Mouse (Mus musculus) heart, embryonic 10.5 days (tissue): Measurements from ENCODE around the gene Radil. TPM values are rescaled to one million over a fixed set of nuclear protein-coding genes. Genes with fewer than 3 reads are reported as not detected.
A peak's percentile ranks its signal among the peaks of the same experiment; 100 is the strongest.

ENCODE experiments used
- DNase-seq: peaks from one replicate; pipeline ENCODE4 v3.0.0-alpha.2; 2017; ENCODE audit warnings: low spot score
- H3K27ac ChIP-seq: fragments of 300-500 bp; sonication (generic); 2 replicates; pipeline ENCODE4 v1.5.1; 2016; ENCODE audit warnings: mild to moderate bottlenecking
- H3K27me3 ChIP-seq: fragments of 300-500 bp; sonication (generic); 2 replicates; pipeline ENCODE4 v1.6.1; 2016; ENCODE audit warnings: mild to moderate bottlenecking; ENCODE audit not compliant: poor library complexity, insufficient read depth, severe bottlenecking
- H3K36me3 ChIP-seq: fragments of 300-500 bp; sonication (generic); 2 replicates; pipeline ENCODE4 v1.6.1; 2016; ENCODE audit warnings: mild to moderate bottlenecking, moderate library complexity
- H3K4me1 ChIP-seq: fragments of 300-500 bp; sonication (generic); 2 replicates; pipeline ENCODE4 v1.6.1; 2016; ENCODE audit warnings: mild to moderate bottlenecking
- H3K4me3 ChIP-seq: fragments of 300-500 bp; sonication (generic); 2 replicates; pipeline ENCODE4 v1.5.1; 2016; ENCODE audit warnings: mild to moderate bottlenecking, moderate library complexity
- H3K9me3 ChIP-seq: fragments of 300-500 bp; sonication (generic); 2 replicates; pipeline ENCODE4 v1.6.1; 2016; ENCODE audit warnings: mild to moderate bottlenecking, moderate library complexity
- WGBS: fragments of 180-500 bp; shearing (Covaris S2); methylation state at CpG from one replicate; pipeline ENCODE4 v1.1.7; 2016; 5-methylcytosine and 5-hydroxymethylcytosine counted together
- polyA plus RNA-seq: library from polyadenylated mRNA; unstranded; fragments of >200 nt; fragmentation: Nextera tagmentation; extraction: Ambion mirVana; gene quantifications from 2 replicates; pipeline ENCODE4 v1.2.1, GENCODE M21; 2016

The Radil gene
- polyA plus RNA-seq = 10.9 and 14.4 TPM in 2 replicates

DNA sequence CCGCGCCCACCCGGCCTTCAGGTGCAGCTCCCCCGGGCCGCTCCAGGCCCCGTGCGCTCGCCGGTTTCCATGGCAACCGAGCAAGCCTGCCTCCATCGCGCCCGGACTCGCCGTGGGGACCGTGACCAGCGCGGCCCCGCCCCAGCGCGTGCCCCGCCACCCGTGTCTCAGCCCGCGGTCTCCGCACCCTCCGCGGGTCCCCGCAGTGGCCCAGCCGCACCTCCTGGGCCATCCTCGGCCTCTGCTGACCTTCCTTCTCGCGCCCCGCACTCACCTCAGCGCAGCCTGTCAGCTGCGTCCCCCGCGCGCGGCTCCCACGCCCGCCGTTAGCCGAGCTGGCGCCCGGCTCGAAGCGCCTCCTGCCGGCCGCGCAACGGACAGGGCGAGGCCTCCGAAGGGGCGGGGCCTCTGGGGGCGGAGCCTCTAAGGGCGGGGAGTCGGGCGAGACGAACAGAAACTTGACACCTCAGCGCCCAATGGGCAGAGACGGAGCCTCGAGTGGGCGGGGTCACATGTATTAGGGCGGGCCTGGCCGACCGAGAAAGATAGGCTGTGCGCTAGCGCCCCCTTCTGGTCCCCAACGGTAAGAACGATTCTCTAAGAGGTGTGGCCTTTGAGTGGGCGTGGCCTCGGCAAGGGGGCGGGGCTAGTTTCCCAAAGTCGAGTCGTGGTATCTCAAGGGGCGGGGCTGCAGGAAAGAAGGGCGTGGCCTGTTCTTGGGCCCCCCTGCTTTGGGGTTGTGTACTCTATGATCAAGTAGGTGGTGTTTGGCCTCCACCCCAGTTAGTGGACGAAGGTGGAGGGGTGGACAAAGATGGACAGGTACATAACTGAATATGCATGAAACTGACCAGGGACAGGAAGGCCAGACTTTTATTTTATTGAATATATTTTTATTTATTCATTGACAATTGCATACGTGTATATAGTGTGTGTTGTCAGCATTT is at the start of gene Radil:
TSS of gene Radil (minus strand) at position 393 of the 947 bp plus-strand sequence.
- Histone ChIP-seq H3K36me3 (no peaks in the 10 kb centered on the region), H3K9me3 (no peaks in the 10 kb centered on the region), H3K4me1 (peaks cover 42% of the 10 kb centered on the region), H3K4me3 (peak within 1 kb of the TSS; percentile 82), H3K27me3 (no peaks in the 10 kb centered on the region), H3K27ac (peak within 1 kb of the TSS; percentile 89)
- WGBS = 3% methylated on average over 76 of the region's 80 CpGs
- peak; percentile 98 for DNase-seq

GRCm38 (mm10) chr5:142597648-142598390 is 46.9 kb upstream of the Radil start:
- Histone ChIP-seq H3K4me1 (no peaks in the 10 kb centered on the region), H3K27me3 (no peaks in the 10 kb centered on the region), H3K9me3 (no peaks in the 10 kb centered on the region), H3K4me3 (no peak overlapping the region), H3K27ac (no peak overlapping the region), H3K36me3 (no peaks in the 10 kb centered on the region)
- WGBS = 73% methylated on average over 6 of the region's 6 CpGs
- DNase-seq = no peak

GRCm38 (mm10) chr5:142596723-142597122 is 45.8 kb upstream of the Radil start:
- H3K4me1 ChIP-seq = no peaks in the 10 kb centered on the region
- 64% methylated on average over 6 of the region's 6 CpGs for WGBS
- H3K9me3 ChIP-seq = no peaks in the 10 kb centered on the region
- no peak overlapping the region for H3K4me3 ChIP-seq
- H3K36me3 ChIP-seq = no peaks in the 10 kb centered on the region
- no peak overlapping the region for H3K27ac ChIP-seq
- H3K27me3 ChIP-seq = no peaks in the 10 kb centered on the region
- no peak for DNase-seq

- Histone ChIP-seq H3K9me3 (no peaks in the 10 kb centered on the region), H3K27me3 (no peaks in the 10 kb centered on the region), H3K27ac (no peak overlapping the region), H3K4me3 (no peak overlapping the region), H3K36me3 (no peaks in the 10 kb centered on the region), H3K4me1 (no peaks in the 10 kb centered on the region)
- no peak for DNase-seq
- 86% methylated on average over 3 of the region's 3 CpGs for WGBS
Observed at GRCm38 (mm10) chr5:142595698-142596097, 44.8 kb upstream of the Radil start.

- Histone ChIP-seq H3K36me3 (no peaks in the 10 kb centered on the region), H3K27ac (no peak overlapping the region), H3K4me3 (no peak overlapping the region), H3K9me3 (no peaks in the 10 kb centered on the region), H3K27me3 (no peaks in the 10 kb centered on the region), H3K4me1 (0 out of 2 replicates have a peak, but pooled peaks cover 7% of the 10 kb centered on the region)
- WGBS = 76% methylated on average over 6 of the region's 6 CpGs
- no peak for DNase-seq
Observed at GRCm38 (mm10) chr5:142590953-142591616, 40.2 kb upstream of the Radil start.

- H3K4me1 ChIP-seq = no peaks in the 10 kb centered on the region
- H3K36me3 ChIP-seq = no peaks in the 10 kb centered on the region
- 55% methylated on average over 14 of the region's 14 CpGs for WGBS
- no peak overlapping the region for H3K27ac ChIP-seq
- no peaks in the 10 kb centered on the region for H3K9me3 ChIP-seq
- H3K4me3 ChIP-seq = no peak overlapping the region
- 0 out of 2 replicates have a peak, but pooled peaks cover 5% of the 10 kb centered on the region for H3K27me3 ChIP-seq
- DNase-seq = no peak
Observed at GRCm38 (mm10) chr5:142583616-142584126, 32.8 kb upstream of the Radil start.

GRCm38 (mm10) chr5:142581517-142581916 is 30.6 kb upstream of the Radil start:
- Histone ChIP-seq H3K4me3 (no peak overlapping the region), H3K27ac (no peak overlapping the region), H3K36me3 (no peaks in the 10 kb centered on the region), H3K27me3 (0 out of 2 replicates have a peak, but pooled peaks cover 5% of the 10 kb centered on the region), H3K4me1 (no peaks in the 10 kb centered on the region), H3K9me3 (no peaks in the 10 kb centered on the region)
- WGBS = 17% methylated on average over 5 of the region's 5 CpGs
- no peak for DNase-seq

DNA sequence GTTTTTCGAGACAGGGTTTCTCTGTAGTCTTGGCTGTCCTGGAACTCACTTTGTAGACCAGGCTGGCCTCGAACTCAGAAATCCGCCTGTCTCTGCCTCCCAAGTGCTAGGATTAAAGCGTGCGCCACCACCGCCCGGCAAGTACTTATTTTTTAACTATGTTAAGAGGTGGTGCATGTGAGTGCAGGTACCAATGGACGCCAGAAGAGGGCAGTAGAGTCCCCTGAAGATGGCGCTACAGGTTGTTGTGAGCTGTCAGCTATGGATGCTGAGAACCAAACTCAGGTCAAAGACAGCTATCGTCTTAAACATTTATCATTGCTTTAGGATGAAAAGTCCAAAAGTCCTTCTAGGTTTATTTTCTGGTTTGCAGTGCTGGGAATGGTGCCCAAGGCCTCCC is 27.3 kb upstream of the Radil start:
- Histone ChIP-seq H3K4me1 (no peaks in the 10 kb centered on the region), H3K27me3 (0 out of 2 replicates have a peak, but pooled peaks cover 5% of the 10 kb centered on the region), H3K36me3 (no peaks in the 10 kb centered on the region), H3K9me3 (no peaks in the 10 kb centered on the region), H3K27ac (no peak overlapping the region), H3K4me3 (no peak overlapping the region)
- no peak for DNase-seq
- 83% methylated on average over 10 of the region's 10 CpGs for WGBS

DNA sequence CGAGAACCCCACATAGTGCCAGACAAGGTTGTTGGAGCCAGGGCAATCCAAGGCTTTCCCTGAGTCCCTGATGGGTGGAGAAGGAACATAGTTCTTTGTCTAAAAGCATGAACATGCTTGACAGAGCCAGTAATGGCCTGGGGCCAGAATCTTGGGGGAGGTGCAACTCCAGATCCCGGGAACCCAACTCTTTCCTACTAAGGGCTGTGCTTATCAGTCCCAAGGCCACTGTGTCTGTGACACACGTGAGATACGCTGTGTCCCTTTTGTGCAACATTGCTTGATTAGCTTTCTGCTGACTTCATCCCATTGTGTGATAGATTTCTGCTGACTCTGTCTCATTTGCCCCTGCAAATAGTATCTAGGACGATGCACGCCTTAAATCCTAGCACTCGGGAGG is 25.9 kb upstream of the Radil start:
- H3K36me3 ChIP-seq = no peaks in the 10 kb centered on the region
- 72% methylated on average over 7 of the region's 7 CpGs for WGBS
- DNase-seq = no peak
- no peak overlapping the region for H3K4me3 ChIP-seq
- no peak overlapping the region for H3K27ac ChIP-seq
- no peaks in the 10 kb centered on the region for H3K4me1 ChIP-seq
- no peaks in the 10 kb centered on the region for H3K9me3 ChIP-seq
- 0 out of 2 replicates have a peak, but pooled peaks cover 5% of the 10 kb centered on the region for H3K27me3 ChIP-seq

- Histone ChIP-seq H3K36me3 (no peaks in the 10 kb centered on the region), H3K27me3 (no peaks in the 10 kb centered on the region), H3K4me3 (no peak overlapping the region), H3K27ac (no peak overlapping the region), H3K9me3 (no peaks in the 10 kb centered on the region), H3K4me1 (no peaks in the 10 kb centered on the region)
- DNase-seq = no peak
- WGBS = 73% methylated on average over 8 of the region's 8 CpGs
Observed at GRCm38 (mm10) chr5:142574323-142575057, 23.6 kb upstream of the Radil start.

GRCm38 (mm10) chr5:142564606-142565005 is 13.7 kb upstream of the Radil start:
- 74% methylated on average over 1 of the region's 1 CpGs for WGBS
- no peaks in the 10 kb centered on the region for H3K4me1 ChIP-seq
- H3K4me3 ChIP-seq = no peak overlapping the region
- H3K27ac ChIP-seq = no peak overlapping the region
- no peaks in the 10 kb centered on the region for H3K36me3 ChIP-seq
- H3K9me3 ChIP-seq = no peaks in the 10 kb centered on the region
- no peak for DNase-seq
- no peaks in the 10 kb centered on the region; the same call in 1 of the 2 replicates for H3K27me3 ChIP-seq

DNA sequence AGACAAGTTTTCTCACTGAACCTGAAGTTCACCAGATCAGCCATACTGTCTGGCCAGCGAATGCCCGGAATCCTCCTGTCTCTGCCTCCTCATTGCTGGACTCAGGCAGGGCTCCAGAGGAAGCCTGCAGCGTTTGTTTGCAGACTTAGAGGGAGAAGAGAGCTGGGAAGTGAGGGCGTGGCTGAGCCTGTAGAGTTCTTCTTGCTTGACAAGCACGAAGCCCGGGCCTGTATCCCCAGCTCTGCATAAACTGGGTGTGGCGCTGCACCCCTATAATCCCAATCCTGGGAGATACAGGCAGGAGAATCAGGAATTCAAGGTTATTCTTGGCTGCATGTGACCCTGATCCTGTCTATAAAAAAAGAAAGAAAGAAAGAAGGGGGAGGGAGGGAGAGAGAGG is 9.4 kb upstream of the Radil start:
- WGBS = 44% methylated on average over 7 of the region's 7 CpGs
- no peaks in the 10 kb centered on the region for H3K36me3 ChIP-seq
- H3K9me3 ChIP-seq = no peaks in the 10 kb centered on the region
- no peaks in the 10 kb centered on the region for H3K4me1 ChIP-seq
- no peak for DNase-seq
- H3K4me3 ChIP-seq = no peak overlapping the region
- no peak overlapping the region for H3K27ac ChIP-seq
- no peaks in the 10 kb centered on the region; the same call in 1 of the 2 replicates for H3K27me3 ChIP-seq
